Mouse (Mus musculus) ES-E14 (cell line): Measurements from ENCODE around the gene Fbxo8. TPM values are rescaled to one million over a fixed set of nuclear protein-coding genes. Genes with fewer than 3 reads are reported as not detected.

ENCODE experiments used
- DNase-seq: peaks from one replicate; pipeline ENCODE4 v3.0.0-alpha.2; 2013; ENCODE audit warnings: low read depth, low spot score
- H3K27ac ChIP-seq: 2 replicates; pipeline ENCODE4 v1.5.1; 2012; ENCODE audit warnings: low read depth, mild to moderate bottlenecking, low read length, moderate library complexity, mixed read lengths; ENCODE audit not compliant: poor library complexity, insufficient read depth, severe bottlenecking
- H3K36me3 ChIP-seq: 2 replicates; pipeline ENCODE4 v1.6.1; 2012; ENCODE audit warnings: mild to moderate bottlenecking, low read length, moderate library complexity, mixed read lengths; ENCODE audit not compliant: control insufficient read depth, poor library complexity, insufficient read depth, severe bottlenecking
- H3K4me1 ChIP-seq, 2 experiments: fragments of 150-350 bp in 1 of 2; sonication (generic) in 1 of 2; 2 replicates each; pipeline ENCODE4 v1.6.1; 2012; ENCODE audit warnings: low read length in 2 of 2, mild to moderate bottlenecking in 1 of 2, mixed read lengths in 1 of 2; ENCODE audit not compliant: control insufficient read depth in 2 of 2, insufficient read depth in 2 of 2, poor library complexity in 1 of 2
- H3K4me3 ChIP-seq, 2 experiments: fragments of 150-350 bp in 1 of 2; sonication (generic) in 1 of 2; 2 replicates each; pipeline ENCODE4 v1.5.1; 2012; ENCODE audit warnings: low read length in 2 of 2, low read depth in 1 of 2, mild to moderate bottlenecking in 1 of 2, mixed read lengths in 1 of 2; ENCODE audit not compliant: insufficient read depth in 1 of 2, poor library complexity in 1 of 2, severe bottlenecking in 1 of 2
- H3K9ac ChIP-seq: 2 replicates; pipeline ENCODE4 v1.6.1; 2012; ENCODE audit warnings: low read depth, mild to moderate bottlenecking, low read length, mixed read lengths; ENCODE audit not compliant: poor library complexity, insufficient read depth, severe bottlenecking
- H3K9me3 ChIP-seq: fragments of 150-350 bp; sonication (generic); 2 replicates; pipeline ENCODE4 v1.6.1; 2012; ENCODE audit warnings: low read depth, mild to moderate bottlenecking, low read length; ENCODE audit not compliant: control insufficient read depth, insufficient read depth
- CHD2 ChIP-seq: IDR thresholded peaks from 2 replicates; pipeline ENCODE4 v1.6.1; 2014; ENCODE audit warnings: mild to moderate bottlenecking, low read depth, low read length, inconsistent platforms
- HCFC1 ChIP-seq: IDR thresholded peaks from 2 replicates; pipeline ENCODE4 v1.6.1; 2012; ENCODE audit warnings: low read length, inconsistent platforms, borderline replicate concordance; ENCODE audit not compliant: insufficient read depth
- MAFK ChIP-seq: IDR thresholded peaks from 2 replicates; pipeline ENCODE4 v1.6.1; 2014; ENCODE audit warnings: mild to moderate bottlenecking, low read depth, low read length, inconsistent platforms; ENCODE audit not compliant: insufficient read depth
- ZC3H11A ChIP-seq: IDR thresholded peaks from 2 replicates; pipeline ENCODE4 v1.6.1; 2012; ENCODE audit warnings: low read depth, mild to moderate bottlenecking, inconsistent platforms, low read length, borderline replicate concordance
- ZNF384 ChIP-seq: IDR thresholded peaks from 2 replicates; pipeline ENCODE4 v1.6.1; 2012; ENCODE audit warnings: low read depth, low read length, inconsistent platforms
- in situ Hi-C, 2 experiments: fragments of 600-800 bp; cut with MboI; formaldehyde crosslinking; loops; one replicate each; pipeline ENCODE4 v1.15.1; 2025; ENCODE audit warnings: low sequenced_read_pairs in 2 of 2, inconsistent platforms in 1 of 2; ENCODE audit not compliant: unreplicated experiment in 2 of 2
- total RNA-seq: library from RNA; depleted of rRNA; stranded (reverse); fragments of 300-350 nt; gene quantifications from 2 replicates; pipeline ENCODE4 v1.2.3, GENCODE M21; 2012

The Fbxo8 gene
- total RNA-seq, 1 experiment = 27.3 TPM

DNA sequence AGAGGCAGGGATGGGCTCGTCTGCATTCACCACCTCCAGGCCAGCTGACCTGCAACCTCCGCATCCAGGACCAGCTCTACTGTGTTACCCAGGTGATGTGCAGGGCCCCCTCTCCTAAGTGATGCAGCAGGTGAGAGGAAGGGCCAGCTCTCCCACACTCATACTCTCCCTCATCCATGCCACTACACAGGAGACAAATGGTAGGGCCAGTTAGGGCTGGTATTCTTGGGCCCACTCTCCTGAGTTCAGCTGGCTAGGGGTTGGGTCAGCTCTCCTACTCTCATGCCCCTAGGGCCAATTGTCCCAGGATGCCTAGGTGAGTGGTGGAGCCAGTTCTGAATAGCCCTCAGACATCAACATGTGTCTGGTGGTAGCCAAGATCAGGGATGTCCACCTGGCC is 30.6 kb upstream of the Fbxo8 start:
- Histone ChIP-seq H3K9ac (no peak overlapping the region), H3K4me1 (no peaks in the 10 kb centered on the region), H3K36me3 (no peaks in the 10 kb centered on the region), H3K9me3 (no peaks in the 10 kb centered on the region), H3K27ac (no peak overlapping the region), H3K4me3 (no peak overlapping the region)
- in situ Hi-C loops = no loop called here
- TF ChIP-seq CHD2 (no peak), ZNF384 (no peak), MAFK (no peak)
- DNase-seq = no peak

DNA sequence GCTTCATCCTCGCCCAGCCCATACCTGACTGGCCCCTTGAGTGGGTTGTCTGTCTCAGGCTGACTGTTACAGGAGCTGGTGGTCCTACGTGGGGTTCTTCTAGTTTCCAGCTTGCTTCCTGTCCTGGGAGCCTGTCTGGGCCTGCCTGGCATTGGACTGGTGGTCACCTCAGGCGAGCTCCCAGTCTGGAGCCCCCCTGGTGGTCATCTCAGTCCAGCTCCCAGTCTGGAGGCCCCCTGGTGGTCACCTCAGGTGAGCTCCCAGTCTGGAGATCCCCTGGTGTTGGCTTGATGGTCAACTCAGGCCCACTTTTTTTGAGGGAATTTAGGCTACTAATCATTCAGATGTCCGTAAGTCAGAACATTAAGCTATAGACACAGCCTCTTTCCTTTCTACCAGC is 29.8 kb upstream of the Fbxo8 start:
- no peaks in the 10 kb centered on the region for H3K9me3 ChIP-seq
- no peak overlapping the region for H3K27ac ChIP-seq
- no peak for DNase-seq
- in situ Hi-C loops = no loop called here
- no peak overlapping the region for H3K4me3 ChIP-seq
- H3K4me1 ChIP-seq = no peaks in the 10 kb centered on the region
- H3K36me3 ChIP-seq = no peaks in the 10 kb centered on the region
- no peak for TF ChIP-seq ZNF384
- TF ChIP-seq MAFK = no peak
- no peak for TF ChIP-seq CHD2
- TF ChIP-seq ZC3H11A = no peak
- no peak for TF ChIP-seq HCFC1
- no peak overlapping the region for H3K9ac ChIP-seq

- no peak overlapping the region for H3K27ac ChIP-seq
- H3K9me3 ChIP-seq = no peaks in the 10 kb centered on the region
- no peak overlapping the region for H3K4me3 ChIP-seq
- in situ Hi-C loops = no loop called here
- DNase-seq = no peak
- no peaks in the 10 kb centered on the region for H3K4me1 ChIP-seq
- no peaks in the 10 kb centered on the region for H3K36me3 ChIP-seq
- no peak for TF ChIP-seq CHD2
- no peak for TF ChIP-seq MAFK
- no peak for TF ChIP-seq ZC3H11A
- TF ChIP-seq ZNF384 = no peak
- no peak for TF ChIP-seq HCFC1
- no peak overlapping the region for H3K9ac ChIP-seq
These were observed 22.0 kb upstream of the Fbxo8 start for GRCm38 (mm10) chr8:56528869-56529268.

DNA sequence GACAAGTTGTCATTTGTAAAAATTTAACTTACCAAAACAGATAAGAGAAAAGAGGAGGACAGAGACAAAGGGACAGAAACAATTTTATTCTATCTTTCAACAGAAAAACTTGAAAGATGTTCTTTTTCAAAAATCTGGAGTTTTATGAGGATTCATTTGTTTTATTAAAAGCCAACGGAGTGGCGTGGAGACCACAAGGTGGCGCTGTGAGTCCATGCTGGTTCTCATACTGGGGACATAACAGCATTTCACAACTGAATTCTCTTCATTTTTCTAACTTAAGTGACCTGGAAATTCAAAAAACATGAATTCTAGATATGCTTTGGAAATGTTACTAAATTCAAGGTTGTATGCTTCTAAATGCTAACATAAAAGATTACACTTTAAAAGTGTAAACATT is 20.5 kb upstream of the Fbxo8 start:
- no peak overlapping the region for H3K4me3 ChIP-seq
- no peak overlapping the region for H3K27ac ChIP-seq
- 0 out of 2 replicates have a peak, but pooled peaks have one; percentile 45 for TF ChIP-seq ZC3H11A
- no peak for TF ChIP-seq ZNF384
- H3K9ac ChIP-seq = no peak overlapping the region
- in situ Hi-C loops = no loop called here
- H3K4me1 ChIP-seq = no peaks in the 10 kb centered on the region
- H3K9me3 ChIP-seq = no peaks in the 10 kb centered on the region
- no peaks in the 10 kb centered on the region for H3K36me3 ChIP-seq
- peak; percentile 36 for DNase-seq

- DNase-seq = no peak
- in situ Hi-C loops = no loop called here
- H3K9ac ChIP-seq = no peak overlapping the region
- no peaks in the 10 kb centered on the region for H3K4me1 ChIP-seq
- no peak overlapping the region for H3K4me3 ChIP-seq
- H3K36me3 ChIP-seq = peaks cover 9% of the 10 kb centered on the region
- no peaks in the 10 kb centered on the region for H3K9me3 ChIP-seq
- TF ChIP-seq MAFK (no peak), ZC3H11A (no peak), HCFC1 (no peak), ZNF384 (no peak)
- H3K27ac ChIP-seq = no peak overlapping the region
These were observed 10.2 kb upstream of the Fbxo8 start for GRCm38 (mm10) chr8:56540706-56541105.
